Mouse (Mus musculus) midbrain, embryonic 15.5 days (tissue): ENCODE results near the gene Sytl3. TPM values are rescaled to one million over a fixed set of nuclear protein-coding genes. Genes with fewer than 3 reads are reported as not detected.
"Not testable (repeated sequence)": the region's sequence is repeated elsewhere in the genome, so short reads cannot be mapped to it uniquely, and the experiment has no call there.

Experiments used
- ATAC-seq: fragments of 200-750 bp; cut with Nextera tagmentation; replicated peaks from 2 replicates; pipeline ENCODE4 v1.8.0; 2017; ENCODE audit warnings: moderate TSS enrichment
- H3K27ac ChIP-seq: fragments of 300-500 bp; sonication (generic); 2 replicates; pipeline ENCODE4 v1.5.1; 2015; ENCODE audit warnings: mild to moderate bottlenecking, inconsistent platforms
- H3K27me3 ChIP-seq: fragments of 300-500 bp; sonication (generic); replicated peaks from 2 replicates; pipeline ENCODE4 v1.6.1; 2015; ENCODE audit warnings: inconsistent platforms
- H3K36me3 ChIP-seq: fragments of 300-500 bp; sonication (generic); replicated peaks from 2 replicates; pipeline ENCODE4 v1.6.1; 2015; ENCODE audit warnings: inconsistent platforms
- H3K4me1 ChIP-seq: fragments of 300-500 bp; sonication (generic); 2 replicates; pipeline ENCODE4 v1.6.1; 2015; ENCODE audit warnings: inconsistent platforms
- H3K4me2 ChIP-seq: fragments of 300-500 bp; sonication (generic); 2 replicates; pipeline ENCODE4 v1.6.1; 2015; ENCODE audit warnings: inconsistent platforms, mild to moderate bottlenecking, moderate library complexity
- H3K4me3 ChIP-seq: fragments of 300-500 bp; sonication (generic); 2 replicates; pipeline ENCODE4 v1.5.1; 2015; ENCODE audit warnings: mild to moderate bottlenecking, inconsistent platforms
- H3K9ac ChIP-seq: fragments of 300-500 bp; sonication (generic); 2 replicates; pipeline ENCODE4 v1.6.1; 2015; ENCODE audit warnings: mild to moderate bottlenecking, inconsistent platforms
- H3K9me3 ChIP-seq: fragments of 300-500 bp; sonication (generic); 2 replicates; pipeline ENCODE4 v1.6.1; 2016; ENCODE audit warnings: inconsistent platforms
- WGBS: fragments of 180-500 bp; shearing (Covaris S2); methylation state at CpG from one replicate; pipeline ENCODE4 v1.1.7; 2015; ENCODE audit warnings: mixed read lengths; 5-methylcytosine and 5-hydroxymethylcytosine counted together
- polyA plus RNA-seq: library from polyadenylated mRNA; unstranded; fragments of >200 nt; fragmentation: Nextera tagmentation; extraction: Ambion mirVana; gene quantifications from 2 replicates; pipeline ENCODE4 v1.2.1, GENCODE M21; 2015

Sytl3 gene
- polyA plus RNA-seq, 1 experiment from 2014 or later, result 0.90 TPM

GRCm38 (mm10) chr17:6683702-6684101, 24.8 kb downstream of the Sytl3 start:
- not testable (repeated sequence) for H3K4me3 ChIP-seq, H3K9me3 ChIP-seq, H3K4me2 ChIP-seq, H3K9ac ChIP-seq, H3K27ac ChIP-seq, ATAC-seq, H3K4me1 ChIP-seq, H3K36me3 ChIP-seq, H3K27me3 ChIP-seq
- 75% methylated on average over 1 of the region's 5 CpGs for WGBS

DNA sequence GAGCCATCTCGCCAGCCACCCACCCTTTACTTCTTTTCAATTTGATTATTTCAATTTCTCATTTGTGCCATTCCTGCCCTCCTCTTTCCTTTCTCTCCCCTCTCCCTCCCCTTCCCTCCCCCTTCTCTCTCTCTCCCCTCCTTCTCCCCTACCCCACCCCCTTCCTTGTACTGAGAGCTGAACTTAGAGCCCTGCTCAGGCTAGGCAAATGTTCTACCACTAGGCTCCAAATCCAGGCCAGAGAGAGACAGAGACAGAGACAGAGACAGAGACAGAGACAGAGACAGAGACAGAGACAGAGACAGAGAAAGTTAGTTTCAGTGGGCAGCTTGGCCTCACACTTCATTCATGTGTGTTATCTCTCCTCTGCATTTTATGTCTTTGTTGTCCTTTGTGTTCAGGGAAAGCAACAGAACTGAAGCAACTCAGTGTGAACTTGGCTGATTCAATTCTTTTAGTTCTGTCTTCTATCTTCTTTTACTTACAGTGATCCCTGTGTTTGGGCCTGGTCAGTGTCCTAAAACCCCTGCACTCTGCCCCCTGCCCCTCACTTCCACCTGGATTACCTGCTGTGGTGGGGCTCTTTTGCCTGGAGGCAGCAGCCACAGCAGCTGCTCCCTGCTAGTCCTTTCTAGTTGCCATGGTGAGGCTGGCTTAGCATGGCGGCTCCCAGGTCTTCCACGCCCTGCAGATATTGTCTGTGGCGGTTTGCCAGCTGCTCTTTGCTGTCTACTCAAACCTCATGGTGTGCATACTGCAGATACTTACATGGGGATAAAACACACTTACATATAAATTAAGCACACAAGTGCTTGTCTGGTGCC, 25.8 kb downstream of the Sytl3 start:
- H3K27ac ChIP-seq, result peak overlapping the region; percentile 62; the same call in 1 of the 2 replicates
- WGBS, result 0% methylated on average over 1 of the region's 4 CpGs
- not testable (repeated sequence) for H3K4me1 ChIP-seq, H3K4me2 ChIP-seq, H3K4me3 ChIP-seq, H3K36me3 ChIP-seq, H3K9me3 ChIP-seq, H3K9ac ChIP-seq, H3K27me3 ChIP-seq
- ATAC-seq, result peak; percentile 92

DNA sequence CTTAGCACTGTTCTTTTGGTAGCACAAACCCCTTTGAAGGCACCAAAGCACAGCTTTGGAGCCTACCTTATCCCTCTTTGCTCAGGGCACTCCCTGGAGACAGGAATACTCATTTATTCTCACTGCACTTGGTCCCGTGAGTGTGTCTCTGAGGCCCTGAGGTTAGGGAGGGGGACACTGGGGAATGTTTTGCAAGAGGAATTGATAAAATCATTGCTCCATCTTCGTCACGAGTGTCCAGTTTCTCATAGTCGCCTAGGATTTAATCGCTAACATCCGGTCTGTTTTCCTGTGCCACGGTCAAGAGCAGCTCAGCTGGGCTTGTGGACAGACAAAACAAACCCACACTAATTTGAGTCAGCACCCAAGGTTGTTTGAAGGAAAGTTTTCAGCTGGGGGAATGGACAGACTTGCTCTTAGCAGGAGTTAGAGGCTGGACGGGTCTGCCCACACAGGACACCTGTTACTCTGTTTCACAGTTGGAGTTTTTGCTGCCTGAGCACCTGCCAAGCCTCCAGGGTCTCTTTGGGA, 26.5 kb downstream of the Sytl3 start:
- not testable (repeated sequence) for H3K4me1 ChIP-seq, H3K27ac ChIP-seq, H3K9ac ChIP-seq, H3K4me2 ChIP-seq, H3K27me3 ChIP-seq, H3K36me3 ChIP-seq, H3K9me3 ChIP-seq, H3K4me3 ChIP-seq
- peak; percentile 35 for ATAC-seq
- 38% methylated on average over 5 of the region's 8 CpGs for WGBS

- not testable (repeated sequence) for H3K4me2 ChIP-seq, ATAC-seq, H3K9me3 ChIP-seq, H3K36me3 ChIP-seq, H3K27ac ChIP-seq, H3K27me3 ChIP-seq, H3K4me3 ChIP-seq, H3K4me1 ChIP-seq, H3K9ac ChIP-seq
- WGBS, result 100% methylated on average over 3 of the region's 4 CpGs
These were observed 27.5 kb downstream of the Sytl3 start for GRCm38 (mm10) chr17:6686299-6686971.

GRCm38 (mm10) chr17:6689344-6689743, 30.5 kb downstream of the Sytl3 start:
- not testable (repeated sequence) for H3K9ac ChIP-seq, H3K4me1 ChIP-seq, H3K4me2 ChIP-seq, H3K4me3 ChIP-seq, H3K27me3 ChIP-seq, ATAC-seq, H3K9me3 ChIP-seq, H3K27ac ChIP-seq, H3K36me3 ChIP-seq
- WGBS, result 83% methylated on average over 3 of the region's 4 CpGs

GRCm38 (mm10) chr17:6691596-6691995, 32.7 kb downstream of the Sytl3 start:
- H3K36me3 ChIP-seq, H3K4me3 ChIP-seq, H3K27ac ChIP-seq, H3K9me3 ChIP-seq, H3K27me3 ChIP-seq, H3K9ac ChIP-seq, H3K4me1 ChIP-seq, H3K4me2 ChIP-seq: not testable (repeated sequence)
- ATAC-seq, result 0 out of 2 replicates have a peak, but pooled peaks have one; percentile 48
- 11% methylated on average over 2 of the region's 2 CpGs for WGBS

DNA sequence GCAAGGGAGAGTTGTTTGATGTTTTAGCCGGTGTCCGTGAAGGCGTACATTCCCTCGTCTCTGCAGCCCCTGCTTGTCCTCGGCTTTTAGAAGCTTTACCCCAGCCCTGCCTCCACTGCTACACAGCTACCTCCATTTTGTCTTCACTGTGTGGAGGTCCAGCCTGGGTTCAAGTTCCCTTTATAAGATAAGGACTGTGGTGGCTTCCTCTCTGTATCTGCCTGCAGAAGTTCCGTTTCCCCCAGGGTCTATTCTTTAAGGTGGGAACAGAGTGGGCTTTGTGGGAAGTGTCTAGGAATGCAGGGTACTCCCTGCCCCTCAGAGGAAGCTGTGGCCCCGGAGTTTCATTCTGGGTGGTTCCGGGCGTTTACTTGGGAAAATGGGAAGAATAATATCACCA, 36.8 kb downstream of the Sytl3 start:
- not testable (repeated sequence) for H3K27me3 ChIP-seq, H3K4me3 ChIP-seq, H3K27ac ChIP-seq, H3K4me2 ChIP-seq, H3K9ac ChIP-seq, H3K9me3 ChIP-seq, H3K4me1 ChIP-seq, H3K36me3 ChIP-seq, ATAC-seq
- WGBS, result 78% methylated on average over 9 of the region's 9 CpGs

DNA sequence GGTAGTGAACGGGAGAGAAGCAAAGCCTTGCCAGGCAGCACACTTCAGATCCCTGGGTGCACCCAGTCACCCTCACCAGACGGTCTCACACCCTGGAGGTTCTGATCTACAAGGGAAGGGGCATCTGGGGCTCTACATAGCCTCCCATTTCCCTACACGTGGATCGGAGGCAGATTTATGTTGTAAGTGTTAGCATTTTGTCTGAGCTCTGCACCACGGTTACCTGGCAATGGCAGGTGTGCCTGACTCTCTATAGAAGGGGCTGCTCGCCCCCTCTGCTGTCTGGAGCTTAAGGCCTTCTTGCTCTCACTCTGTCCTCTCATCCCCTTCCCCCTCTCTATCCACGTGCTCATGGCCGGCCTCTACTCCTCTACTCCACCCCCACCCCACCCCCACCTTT, 37.6 kb downstream of the Sytl3 start:
- H3K9me3 ChIP-seq, H3K36me3 ChIP-seq, H3K4me3 ChIP-seq, H3K27ac ChIP-seq, H3K4me2 ChIP-seq, H3K27me3 ChIP-seq, H3K9ac ChIP-seq, ATAC-seq, H3K4me1 ChIP-seq: not testable (repeated sequence)
- 61% methylated on average over 8 of the region's 8 CpGs for WGBS

- not testable (repeated sequence) for H3K27me3 ChIP-seq, H3K4me2 ChIP-seq, H3K36me3 ChIP-seq, H3K27ac ChIP-seq, H3K9ac ChIP-seq, H3K4me3 ChIP-seq, H3K9me3 ChIP-seq, H3K4me1 ChIP-seq
- WGBS, result 24% methylated on average over 4 of the region's 4 CpGs
- ATAC-seq, result peak; percentile 45; the same call in 1 of the 2 replicates
These were observed 38.4 kb downstream of the Sytl3 start for GRCm38 (mm10) chr17:6697224-6697775.

- H3K4me3 ChIP-seq, H3K9ac ChIP-seq, ATAC-seq, H3K27ac ChIP-seq, H3K4me2 ChIP-seq, H3K9me3 ChIP-seq, H3K4me1 ChIP-seq, H3K36me3 ChIP-seq, H3K27me3 ChIP-seq: not testable (repeated sequence)
- 95% methylated on average over 8 of the region's 9 CpGs for WGBS
These were observed 40.6 kb downstream of the Sytl3 start for GRCm38 (mm10) chr17:6699502-6699901.

- WGBS, result 80% methylated on average over 4 of the region's 7 CpGs
- H3K9me3 ChIP-seq, H3K4me1 ChIP-seq: not testable (repeated sequence)
These were observed 41.2 kb downstream of the Sytl3 start for GRCm38 (mm10) chr17:6700077-6700476.

GRCm38 (mm10) chr17:6702625-6703221, 43.8 kb downstream of the Sytl3 start:
- not testable (repeated sequence) for ATAC-seq, H3K27me3 ChIP-seq, H3K9me3 ChIP-seq, H3K9ac ChIP-seq, H3K4me3 ChIP-seq, H3K36me3 ChIP-seq, H3K4me2 ChIP-seq, H3K27ac ChIP-seq, H3K4me1 ChIP-seq
- WGBS, result 21% methylated on average over 2 of the region's 8 CpGs

More at GRCm38 (mm10) chr17:6700077-6700476, 41.2 kb downstream of the Sytl3 start:
- H3K9ac ChIP-seq, H3K36me3 ChIP-seq, ATAC-seq, H3K4me2 ChIP-seq, H3K27me3 ChIP-seq, H3K4me3 ChIP-seq, H3K27ac ChIP-seq: not testable (repeated sequence)
